In the genomic region with DNA sequence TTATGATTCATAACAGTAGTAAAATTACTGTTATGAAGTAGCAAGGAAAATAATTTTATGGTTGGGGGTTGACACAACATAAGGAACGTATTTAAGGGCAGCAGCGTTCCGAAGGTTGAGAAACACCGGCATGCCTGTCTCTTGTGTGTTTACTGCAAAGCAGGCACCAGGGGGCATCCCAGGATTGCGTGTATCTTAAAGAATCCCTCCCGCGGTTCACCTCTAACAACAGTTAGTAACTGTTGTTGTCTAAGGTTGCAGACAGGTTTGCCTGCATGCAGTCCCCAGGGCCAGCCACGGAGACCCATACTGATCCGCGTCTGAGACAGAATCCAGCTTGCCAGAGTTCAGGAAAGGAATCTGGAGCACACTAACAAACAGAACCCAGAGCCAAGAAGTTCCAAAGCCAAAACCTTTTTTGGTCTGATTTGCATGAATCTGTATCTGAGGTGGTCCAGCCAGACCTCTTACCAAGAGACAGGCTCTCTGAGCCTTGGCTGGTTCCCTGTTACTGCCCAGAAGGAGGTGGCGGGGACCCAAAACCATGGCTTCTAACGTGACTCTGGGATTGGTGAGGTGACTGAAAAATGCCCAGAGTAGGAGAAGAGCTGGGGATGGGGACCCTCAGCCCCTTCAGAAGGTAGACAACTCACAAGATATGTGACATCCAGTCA, we compare ENCODE assay signal across 9 mouse cellular contexts. TPM values are rescaled to one million over a fixed set of nuclear protein-coding genes. Genes with fewer than 3 reads are reported as not detected.
DNase-seq lines count a peak whose midpoint lies in the region; ATAC-seq and TF ChIP-seq lines count a peak whose summit lies in the region.
"Had no signal": no experiment of that assay in that cellular context is flagged by ENCODE, and none has a peak within 500 bp of the region (broad histone marks: within the 10 kb centered on the region; RNA-seq: fewer than 3 reads in every experiment).

No protein-coding gene starts in this region.

- H3K4me3 ChIP-seq in midbrain, embryonic 16.5 days (ENCODE audit: low read depth, low read length), result no peak overlapping the region
- H3K4me3 ChIP-seq in testis, adult 2 months (ENCODE audit: control insufficient read depth, low read depth, low read length), result no peak overlapping the region
- H3K4me3 ChIP-seq: neural tube, embryonic 12.5 days had no signal

- ATAC-seq in midbrain, embryonic 16.5 days, result peak; percentile 62; the same call in 1 of the 2 replicates

- no peaks in the 10 kb centered on the region for H3K36me3 ChIP-seq in midbrain, embryonic 16.5 days (ENCODE audit: control insufficient read depth, insufficient read depth, low read length)
- no peaks in the 10 kb centered on the region for H3K36me3 ChIP-seq in testis, adult 2 months (ENCODE audit: control insufficient read depth, insufficient read depth, low read length)
- H3K36me3 ChIP-seq: neural tube, embryonic 12.5 days had no signal

- no peak overlapping the region for H3K4me2 ChIP-seq in midbrain, embryonic 16.5 days (ENCODE audit: low read length)
- H3K4me2 ChIP-seq: neural tube, embryonic 12.5 days had no signal

- H3K4me1 ChIP-seq in midbrain, embryonic 16.5 days (ENCODE audit: control insufficient read depth, insufficient read depth, low read length), result no peaks in the 10 kb centered on the region
- H3K4me1 ChIP-seq in testis, adult 2 months (ENCODE audit: control insufficient read depth, insufficient read depth, low read length), result peaks cover 7% of the 10 kb centered on the region; the same call in 1 of the 2 replicates
- H3K4me1 ChIP-seq: neural tube, embryonic 12.5 days had no signal

- TF ChIP-seq POLR2A in testis, adult 2 months (IDR thresholded peaks at IDR 0.05; ENCODE audit: control insufficient read depth, low read depth, low read length), result no peak

- intact Hi-C loops in heart, postnatal 36 days (cut with DNase I), result loop anchor here (1.0 to 2.0 kb wide), 3 partner anchors 58 to 235 kb away; no protein-coding TSS in a partner anchor
- intact Hi-C loops in left cerebral cortex, postnatal 10 days (cut with DNase I), result loop anchor here (2.0 kb wide), 3 partner anchors 59 to 235 kb away; no protein-coding TSS in a partner anchor

- no peak overlapping the region for H3K9ac ChIP-seq in midbrain, embryonic 16.5 days (ENCODE audit: low read depth, low read length)
- H3K9ac ChIP-seq: neural tube, embryonic 12.5 days had no signal

- WGBS in midbrain, embryonic 16.5 days, result 33% methylated on average over 12 of the region's 12 CpGs

- peak; percentile 56; the same call in 1 of the 2 replicates for TF ChIP-seq CTCF in testis, adult 2 months (IDR thresholded peaks at IDR 0.05; ENCODE audit: control insufficient read depth, insufficient read depth, insufficient replicate concordance, low read depth, low read length)

- peak; percentile 63 for DNase-seq in gastrocnemius, adult 18-20 months (ENCODE audit: low spot score)
- no peak for DNase-seq in gastrocnemius, postnatal 25 days
- peak; percentile 79 for DNase-seq in R1 (ENCODE audit: low read depth, low spot score)
- DNase-seq in embryo, embryonic 10.5 days (ENCODE audit: low spot score), result peak; percentile 83
- DNase-seq in heart, postnatal 36 days, result peak; percentile 67 to 69
- DNase-seq in left cerebral cortex, postnatal 10 days (ENCODE audit: extremely low spot score in 1 of 2, low spot score in 2 of 2), result peak; percentile 40 to 68

- H3K27ac ChIP-seq in midbrain, embryonic 16.5 days (ENCODE audit: low read length), result no peak overlapping the region
- H3K27ac ChIP-seq in testis, adult 2 months (ENCODE audit: control insufficient read depth, insufficient read depth, low read depth, low read length), result peak overlapping the region; percentile 47; the same call in 1 of the 2 replicates
- H3K27ac ChIP-seq: neural tube, embryonic 12.5 days had no signal

- no peaks in the 10 kb centered on the region; the same call in 1 of the 2 replicates for H3K27me3 ChIP-seq in midbrain, embryonic 16.5 days (ENCODE audit: control insufficient read depth, insufficient read depth, low read depth, low read length)
- no peaks in the 10 kb centered on the region for H3K27me3 ChIP-seq in testis, adult 2 months (ENCODE audit: control insufficient read depth, insufficient read depth, low read length)

- no peaks in the 10 kb centered on the region for H3K9me3 ChIP-seq in midbrain, embryonic 16.5 days (replicated peaks; ENCODE audit: control insufficient read depth, low read length, poor library complexity, severe bottlenecking)
- H3K9me3 ChIP-seq: neural tube, embryonic 12.5 days had no signal

RNA-seq across cellular contexts. Expression of a gene that starts 12.4 kb away (rescaled TPM):
- total RNA-seq in gastrocnemius, adult 18-20 months (2021), result 10 to 100 TPM; 12.0 to 14.0 TPM
- 10 to 100 TPM in 1 of 2 experiments, 1 to 10 TPM in 1; 9.6 to 11.4 TPM for total RNA-seq in gastrocnemius, postnatal 25 days (2021)
- total RNA-seq in heart, postnatal 36 days (2021), result 10 to 100 TPM; 13.1 to 15.7 TPM
- total RNA-seq in left cerebral cortex, postnatal 10 days (2021), result 10 to 100 TPM; 27.9 to 31.9 TPM
- polyA plus RNA-seq in midbrain, embryonic 16.5 days (2015; fragmentation: Nextera tagmentation; extraction: Ambion mirVana), result 37.3 and 41.9 TPM in 2 replicates
- polyA plus RNA-seq in testis, adult 2 months (2012; rRNA removed), result 3.7 and 3.9 TPM in 2 replicates

RNA-seq across cellular contexts. Expression of a gene that starts 13.1 kb away (rescaled TPM):
- under 1 TPM; 0.34 to 0.45 TPM for total RNA-seq in gastrocnemius, adult 18-20 months (2021)
- total RNA-seq in gastrocnemius, postnatal 25 days (2021), result under 1 TPM; 0.36 to 0.91 TPM
- total RNA-seq in heart, postnatal 36 days (2021), result 1 to 10 TPM; 1.3 to 2.2 TPM
- under 1 TPM; 0.20 to 0.54 TPM for total RNA-seq in left cerebral cortex, postnatal 10 days (2021)
- 0.14 and 0.23 TPM in 2 replicates for polyA plus RNA-seq in midbrain, embryonic 16.5 days (2015; fragmentation: Nextera tagmentation; extraction: Ambion mirVana)
- polyA plus RNA-seq in testis, adult 2 months (2012; rRNA removed), result 0.89 and 1.1 TPM in 2 replicates

RNA-seq across cellular contexts. Expression of a gene that starts 49.8 kb away (rescaled TPM):
- total RNA-seq in gastrocnemius, adult 18-20 months (2021), result 1 to 10 TPM; 6.6 to 9.0 TPM
- 1 to 10 TPM; 3.7 to 8.1 TPM for total RNA-seq in gastrocnemius, postnatal 25 days (2021)
- total RNA-seq in heart, postnatal 36 days (2021), result 10 to 100 TPM; 25.4 to 27.4 TPM
- total RNA-seq in left cerebral cortex, postnatal 10 days (2021), result 10 to 100 TPM; 22.6 to 24.5 TPM
- 19.7 and 21.3 TPM in 2 replicates for polyA plus RNA-seq in midbrain, embryonic 16.5 days (2015; fragmentation: Nextera tagmentation; extraction: Ambion mirVana)
- polyA plus RNA-seq in testis, adult 2 months (2012; rRNA removed), result 16.1 and 16.3 TPM in 2 replicates
